Mouse (Mus musculus): Measurements from ENCODE around the gene Gm20825. TPM values are rescaled to one million over a fixed set of nuclear protein-coding genes. Genes with fewer than 3 reads are reported as not detected.

Gene Gm20825
- not detected for polyA plus RNA-seq (2014; fragmentation: Illumina TruSeq; extraction: RNeasy Lipid Tissue Mini Kit (QIAGEN cat#74804))

GRCm38 (mm10) chrY:8071407-8071806, at the start of gene Gm20825:
TSS of gene Gm20825 (minus strand) at chrY:8071507.

Other genes starting within 250 kb of the Gm20825 start
- gene Gm29049, start 74.3 kb downstream of the Gm20825 start, polyA plus RNA-seq (2014; fragmentation: Illumina TruSeq; extraction: RNeasy Lipid Tissue Mini Kit (QIAGEN cat#74804)): not detected
- not detected for gene Gm20824, start 186.4 kb upstream of the Gm20825 start, polyA plus RNA-seq (2014; fragmentation: Illumina TruSeq; extraction: RNeasy Lipid Tissue Mini Kit (QIAGEN cat#74804))

Data from ovary, adult 10 weeks (tissue).